Mouse (Mus musculus) liver, embryonic 14.5 days (tissue): ENCODE measurements around the gene Kcnk7. TPM values are rescaled to one million over a fixed set of nuclear protein-coding genes. Genes with fewer than 3 reads are reported as not detected.

Experiments
- ATAC-seq: fragments of 200-750 bp; cut with Nextera tagmentation; 2 replicates; pipeline ENCODE4 v1.8.0; 2017; ENCODE audit warnings: moderate number of reproducible peaks, mild to moderate bottlenecking, moderate library complexity; ENCODE audit not compliant: insufficient read depth
- DNase-seq, 3 experiments: peaks; one replicate each; pipeline ENCODE4 v3.0.0-alpha.2; 2012 to 2013; ENCODE audit warnings: low read depth in 3 of 3, low spot score in 3 of 3
- H3K27ac ChIP-seq: fragments of 300-500 bp; sonication (generic); 2 replicates; pipeline ENCODE4 v1.5.1; 2014; ENCODE audit warnings: moderate library complexity, mild to moderate bottlenecking, control low read depth, inconsistent platforms
- H3K27me3 ChIP-seq: fragments of 300-500 bp; sonication (generic); 2 replicates; pipeline ENCODE4 v1.6.1; 2014; ENCODE audit warnings: mild to moderate bottlenecking, low read length, moderate library complexity; ENCODE audit not compliant: control insufficient read depth, insufficient read depth
- H3K36me3 ChIP-seq: fragments of 300-500 bp; sonication (generic); replicated peaks from 2 replicates; pipeline ENCODE4 v1.6.1; 2014; ENCODE audit warnings: low read depth; ENCODE audit not compliant: control insufficient read depth, insufficient read depth
- H3K4me1 ChIP-seq, 2 experiments: fragments of 200-500 bp in 1 of 2; fragments of 300-500 bp in 1 of 2; sonication (generic) in 1 of 2; replicated peaks; 2 replicates each; pipeline ENCODE4 v1.6.1; 2012 to 2014; ENCODE audit warnings: antibody characterized with exemption in 1 of 2, inconsistent platforms in 1 of 2, low read length in 1 of 2; ENCODE audit not compliant: control insufficient read depth in 2 of 2, insufficient read depth in 2 of 2
- H3K4me2 ChIP-seq: fragments of 300-500 bp; sonication (generic); 2 replicates; pipeline ENCODE4 v1.6.1; 2014; ENCODE audit warnings: low read depth, mild to moderate bottlenecking, control low read depth, moderate library complexity
- H3K4me3 ChIP-seq, 2 experiments: fragments of 200-500 bp in 1 of 2; fragments of 300-500 bp in 1 of 2; sonication (generic) in 1 of 2; 2 replicates each; pipeline ENCODE4 v1.5.1; 2012 to 2014; ENCODE audit warnings: low read depth in 2 of 2, low read length in 2 of 2, mild to moderate bottlenecking in 2 of 2, control low read depth in 1 of 2, inconsistent platforms in 1 of 2, moderate library complexity in 1 of 2; ENCODE audit not compliant: insufficient read depth in 1 of 2
- H3K9ac ChIP-seq: fragments of 300-500 bp; sonication (generic); replicated peaks from 2 replicates; pipeline ENCODE4 v1.6.1; 2014; ENCODE audit warnings: mild to moderate bottlenecking, control low read depth, moderate library complexity
- H3K9me3 ChIP-seq: fragments of 300-500 bp; sonication (generic); 2 replicates; pipeline ENCODE4 v1.6.1; 2016; ENCODE audit warnings: low read length, mixed read lengths; ENCODE audit not compliant: control insufficient read depth
- CTCF ChIP-seq: IDR thresholded peaks from 2 replicates; pipeline ENCODE4 v1.5.1; 2016; ENCODE audit warnings: antibody characterized with exemption, low read depth, control low read depth
- EP300 ChIP-seq: IDR thresholded peaks from 2 replicates; pipeline ENCODE4 v1.6.1; 2016; ENCODE audit warnings: antibody characterized with exemption, low read depth
- WGBS: fragments of 180-500 bp; shearing (Covaris S2); extraction: QIAGEN DNeasy Blood & Tissue Kit; methylation state at CpG from one replicate; pipeline ENCODE4 v1.1.7; 2014; ENCODE audit not compliant: insufficient replicate concordance; 5-methylcytosine and 5-hydroxymethylcytosine counted together
- polyA plus RNA-seq, 2 experiments: library from polyadenylated mRNA; depleted of rRNA in 1 of 2; stranded (reverse) in 1 of 2; unstranded in 1 of 2; fragments of >200 nt; fragmentation: Nextera tagmentation in 1 of 2; extraction: Ambion mirVana in 1 of 2; gene quantifications; 2 replicates each; pipeline versions ENCODE4 v1.2.1 to v1.2.3; 2012 to 2014

Gene Kcnk7
- polyA plus RNA-seq, 2 experiments, result 0.17 TPM; not detected in 1

DNA sequence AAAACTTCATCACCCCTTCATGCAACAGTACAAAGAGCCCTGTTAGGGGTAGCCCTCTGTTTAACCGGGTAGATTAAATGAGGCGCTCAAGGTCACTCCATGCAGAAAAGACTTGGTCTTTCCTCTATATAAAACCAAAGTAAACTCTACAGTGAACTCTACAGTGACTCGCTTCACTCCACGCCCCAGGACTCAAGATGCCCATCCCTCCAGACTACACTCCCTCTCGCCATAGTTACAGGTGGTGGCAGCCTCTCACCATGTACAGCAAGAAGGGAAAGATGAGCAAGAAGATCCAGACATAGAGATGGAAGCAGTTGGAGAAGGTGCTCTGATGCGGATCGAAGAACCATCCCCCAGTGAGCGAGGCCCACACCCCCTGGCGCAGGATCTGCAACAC is 16.4 kb upstream of the Kcnk7 start:
- no peaks in the 10 kb centered on the region for H3K9me3 ChIP-seq
- TF ChIP-seq EP300 (no peak), CTCF (no peak)
- peak overlapping the region; percentile 93 to 98 for H3K4me3 ChIP-seq
- peak overlapping the region; percentile 100 for H3K4me2 ChIP-seq
- H3K27ac ChIP-seq, result peak overlapping the region; percentile 91
- H3K36me3 ChIP-seq, result peaks cover 36% of the 10 kb centered on the region
- no peak for ATAC-seq
- WGBS, result 26% methylated on average over 9 of the region's 9 CpGs
- H3K4me1 ChIP-seq, result peaks cover 17 to 19% of the 10 kb centered on the region in 2 experiments
- peak overlapping the region; percentile 92 for H3K9ac ChIP-seq
- no peak for DNase-seq
- no peaks in the 10 kb centered on the region for H3K27me3 ChIP-seq

DNA sequence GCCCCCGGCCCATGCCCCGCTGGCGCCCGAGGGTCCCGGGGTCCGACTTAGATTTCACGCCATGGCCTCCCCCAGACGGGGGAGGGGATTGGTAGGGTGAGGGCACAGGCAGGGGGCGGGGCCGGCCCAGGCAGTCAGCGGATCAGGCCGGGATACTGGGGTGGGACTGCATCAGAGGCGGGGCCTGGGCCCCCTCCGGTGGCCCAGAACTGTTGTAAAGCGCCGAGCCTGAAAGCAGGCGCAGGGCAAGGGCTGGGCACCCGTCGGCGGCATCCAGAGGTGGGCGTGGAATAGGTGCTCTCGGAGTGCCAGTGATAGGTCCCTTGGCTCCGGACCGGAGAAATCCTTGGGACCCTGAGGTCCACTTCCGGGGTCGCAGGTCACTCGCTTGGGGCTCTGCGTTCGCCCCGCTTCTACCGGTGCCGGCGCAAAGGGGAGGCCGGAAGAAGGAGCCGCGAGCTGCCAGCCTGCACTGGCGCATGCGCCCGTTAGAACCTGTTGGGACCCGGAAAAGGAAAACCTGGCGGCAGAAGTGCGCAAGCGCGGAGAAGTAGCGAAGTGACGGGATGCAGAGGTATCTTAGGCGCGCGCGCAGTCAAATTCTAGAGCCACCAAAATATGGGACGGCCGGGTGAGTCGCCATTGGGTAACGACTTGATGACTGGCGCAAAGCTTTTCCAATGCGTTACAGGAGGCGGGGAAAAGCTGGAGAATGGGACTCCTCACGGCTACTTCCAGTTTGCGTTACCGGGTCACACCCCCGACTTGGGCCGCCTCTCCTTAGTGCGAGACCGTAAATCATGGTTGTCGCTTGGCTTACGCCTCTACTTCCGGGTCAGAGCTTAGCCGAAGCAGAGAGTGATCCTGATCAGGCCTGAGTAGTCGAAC is 15.7 kb upstream of the Kcnk7 start, which contains the start of the genes Map3k11 and Pcnx3:
Gene Map3k11, plus strand, starts transcription at position 543 of the 888 bp plus-strand sequence.
Gene Pcnx3, minus strand, starts transcription at position 709 of the 888 bp plus-strand sequence.
- Histone ChIP-seq H3K4me3 (peak within 1 kb of the TSS; percentile 93 to 98), H3K27me3 (no peaks in the 10 kb centered on the region), H3K27ac (peak within 1 kb of the TSS; percentile 91), H3K9me3 (no peaks in the 10 kb centered on the region), H3K9ac (peak within 1 kb of the TSS; percentile 92), H3K36me3 (peaks cover 35% of the 10 kb centered on the region), H3K4me2 (peak within 1 kb of the TSS; percentile 100), H3K4me1 (peaks cover 17 to 19% of the 10 kb centered on the region in 2 experiments)
- under 1% methylated on average over 69 of the region's 69 CpGs for WGBS
- TF ChIP-seq EP300 (no peak), CTCF (peak; percentile 49; the same call in 1 of the 2 replicates)
- ATAC-seq, result peak; percentile 84
- peak; percentile 94 to 96 (median 95) for DNase-seq

DNA sequence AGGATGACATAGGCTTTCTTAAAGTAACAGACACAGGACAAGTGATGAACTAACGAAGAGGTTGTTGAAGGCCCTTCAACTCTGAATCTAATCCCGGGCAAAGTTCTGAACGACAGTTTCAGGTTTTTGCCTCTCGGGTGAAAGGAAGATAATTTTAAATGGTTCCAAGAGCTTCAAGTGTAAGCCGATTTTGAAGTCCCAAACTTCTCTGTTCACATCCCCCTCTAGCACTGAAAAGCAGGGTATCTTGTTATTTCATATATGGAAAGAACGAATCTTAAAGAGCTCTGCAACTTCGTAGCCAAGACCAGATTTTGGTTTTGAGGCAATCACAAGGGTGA is 15.1 kb upstream of the Kcnk7 start:
- no peaks in the 10 kb centered on the region for H3K27me3 ChIP-seq
- DNase-seq (no peak), ATAC-seq (no peak)
- under 1% methylated on average over 7 of the region's 7 CpGs for WGBS
- H3K27ac ChIP-seq, result peak overlapping the region; percentile 91
- H3K4me2 ChIP-seq, result peak overlapping the region; percentile 100
- TF ChIP-seq CTCF (no peak), EP300 (no peak)
- peaks cover 29% of the 10 kb centered on the region for H3K36me3 ChIP-seq
- peaks cover 17 to 19% of the 10 kb centered on the region in 2 experiments for H3K4me1 ChIP-seq
- no peaks in the 10 kb centered on the region for H3K9me3 ChIP-seq
- H3K9ac ChIP-seq, result peak overlapping the region; percentile 92
- peak overlapping the region; percentile 93 to 98 for H3K4me3 ChIP-seq

DNA sequence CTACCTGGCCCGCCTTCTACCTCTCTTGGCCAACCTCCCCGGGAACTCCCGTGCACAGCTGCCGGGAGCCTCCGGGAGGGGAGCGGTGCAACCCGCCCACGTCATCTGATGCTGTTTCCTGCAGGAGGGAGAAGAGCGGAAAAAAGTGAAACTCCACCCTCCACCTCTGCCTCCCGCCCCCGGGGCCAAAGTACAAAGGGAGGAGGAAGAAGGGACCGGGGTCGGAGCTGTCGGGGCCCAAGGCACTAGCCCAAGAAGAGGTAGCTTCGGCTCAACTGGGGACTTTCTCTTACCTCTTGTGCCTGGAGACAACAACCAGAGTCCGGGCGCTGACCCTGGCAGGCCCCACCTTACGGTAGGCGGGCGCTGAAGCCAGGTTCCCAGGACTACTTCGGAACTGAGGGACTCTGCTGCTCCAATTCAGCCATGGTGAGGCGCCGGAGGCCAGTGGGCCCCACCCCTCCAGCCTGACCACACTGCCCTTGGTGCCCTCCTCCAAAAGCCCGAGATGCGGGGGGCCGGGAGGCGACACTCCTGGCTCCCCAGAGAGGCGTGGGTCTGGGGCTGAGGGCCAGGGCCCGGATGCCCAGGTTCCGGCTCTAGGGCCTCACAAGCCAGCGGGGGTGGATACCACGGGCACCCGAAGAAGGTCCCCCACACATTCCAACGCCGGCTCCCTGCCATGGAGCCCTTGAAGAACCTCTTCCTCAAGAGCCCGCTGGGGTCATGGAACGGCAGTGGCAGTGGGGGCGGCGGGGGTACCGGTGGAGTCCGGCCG is 14.4 kb upstream of the Kcnk7 start:
- Histone ChIP-seq H3K9me3 (no peaks in the 10 kb centered on the region), H3K4me2 (peak overlapping the region; percentile 100), H3K4me1 (peaks cover 17 to 19% of the 10 kb centered on the region in 2 experiments), H3K27ac (peak overlapping the region; percentile 91), H3K36me3 (peaks cover 27% of the 10 kb centered on the region), H3K27me3 (no peaks in the 10 kb centered on the region), H3K9ac (peak overlapping the region; percentile 92), H3K4me3 (peak overlapping the region; percentile 93 to 98)
- 4% methylated on average over 42 of the region's 42 CpGs for WGBS
- no peak; the same call in 1 of the 2 replicates for TF ChIP-seq EP300
- 0 out of 2 replicates have a peak, but pooled peaks have one; percentile 2 for TF ChIP-seq CTCF
- ATAC-seq (peak; percentile 66), DNase-seq (peak; percentile 81 to 87 (median 82))
